Mouse (Mus musculus): ENCODE data around the gene Zeb2.
A peak's percentile ranks its signal among the peaks of the same experiment; 100 is the strongest.

Gene Zeb2

DNA sequence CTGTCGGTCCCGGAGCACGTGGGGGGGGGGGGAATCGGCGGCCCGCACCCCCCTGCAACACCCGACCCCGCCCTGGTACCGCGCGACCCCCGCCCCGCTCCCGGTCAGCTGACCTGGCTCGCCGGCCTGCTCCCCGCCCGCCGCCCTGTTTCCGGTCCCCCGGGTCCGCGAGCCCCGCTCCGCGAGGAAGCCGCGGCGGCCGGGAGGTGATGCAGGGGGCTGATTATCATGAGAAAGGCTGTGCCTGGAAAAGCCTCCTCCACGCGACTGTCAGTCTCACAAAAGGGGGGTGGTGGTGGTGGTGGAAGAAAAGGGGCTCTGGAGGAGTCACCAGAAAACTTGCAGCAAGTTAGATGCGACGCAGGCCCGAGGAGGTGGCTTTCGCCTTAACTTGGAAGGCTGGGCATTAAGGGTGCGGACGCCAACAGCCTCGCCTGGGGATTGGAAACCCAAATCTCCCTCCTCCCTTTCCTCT, at the start of gene Zeb2:
Gene Zeb2, minus strand, starts transcription at position 309 of the 475 bp plus-strand sequence.
- DNase-seq: peak; percentile 27 to 33

DNA sequence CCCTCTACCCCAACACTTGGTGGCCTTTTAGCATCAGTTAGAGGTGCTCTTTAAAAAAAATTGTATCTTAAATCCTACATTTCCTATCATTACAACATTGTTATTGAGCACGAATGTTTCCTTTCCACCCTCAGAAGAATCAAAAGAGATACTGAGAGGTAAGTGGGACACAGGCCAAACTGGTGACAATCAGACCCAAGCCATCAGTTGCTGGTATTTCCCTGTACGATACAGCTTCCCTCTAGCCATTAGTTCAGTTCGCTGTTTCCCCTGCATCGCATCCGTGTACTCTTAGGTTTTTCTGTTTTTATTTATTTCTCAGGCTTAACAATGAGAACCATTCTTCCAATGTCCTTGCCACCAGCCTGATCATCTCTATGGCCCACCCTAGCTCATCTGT, 41.6 kb upstream of the Zeb2 start:
- no peak for DNase-seq

- DNase-seq: no peak
Measured at GRCm38 (mm10) chr2:45158351-45158782, 41.2 kb upstream of the Zeb2 start.

DNA sequence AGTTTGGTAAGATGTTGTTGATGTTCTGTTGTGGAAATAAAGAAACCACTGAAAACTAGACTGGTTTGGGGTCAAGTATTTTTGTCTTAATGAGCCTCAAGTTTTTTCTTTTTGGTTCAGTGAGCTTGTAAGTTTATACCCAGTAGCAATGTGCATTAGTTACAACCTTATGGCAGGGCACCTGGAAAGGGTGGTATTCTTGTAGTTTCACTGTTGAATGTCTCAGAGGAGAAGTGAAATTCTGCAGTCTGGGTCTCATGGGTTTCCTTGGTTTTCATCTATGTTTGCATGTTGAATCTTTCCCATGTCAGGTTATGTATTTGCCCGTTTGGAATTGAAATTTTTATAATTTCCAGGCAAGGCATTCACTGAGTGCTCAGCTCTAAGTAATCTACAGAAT, 36.1 kb upstream of the Zeb2 start:
- DNase-seq: no peak

DNA sequence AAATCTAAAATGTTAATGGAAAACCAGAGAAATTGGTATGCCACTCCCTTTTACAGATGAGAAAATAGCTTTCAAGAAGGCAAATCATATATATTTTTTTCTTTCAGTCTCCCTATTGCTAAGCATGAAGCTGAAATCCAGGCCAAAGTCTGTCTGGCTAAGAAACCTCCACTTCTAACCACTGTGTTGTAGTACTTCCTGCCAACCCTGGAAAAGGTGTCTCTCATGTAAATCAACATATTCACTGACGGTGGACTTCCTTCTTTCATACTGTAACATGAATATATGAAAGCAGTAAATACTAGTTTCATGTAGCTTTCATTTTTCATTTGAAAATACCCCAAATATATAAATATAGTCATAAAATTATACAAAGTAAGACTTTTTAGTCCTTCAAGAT, 26.0 kb upstream of the Zeb2 start:
- no peak for DNase-seq

- DNase-seq: no peak
Measured at GRCm38 (mm10) chr2:45138906-45139305, 21.7 kb upstream of the Zeb2 start.

DNA sequence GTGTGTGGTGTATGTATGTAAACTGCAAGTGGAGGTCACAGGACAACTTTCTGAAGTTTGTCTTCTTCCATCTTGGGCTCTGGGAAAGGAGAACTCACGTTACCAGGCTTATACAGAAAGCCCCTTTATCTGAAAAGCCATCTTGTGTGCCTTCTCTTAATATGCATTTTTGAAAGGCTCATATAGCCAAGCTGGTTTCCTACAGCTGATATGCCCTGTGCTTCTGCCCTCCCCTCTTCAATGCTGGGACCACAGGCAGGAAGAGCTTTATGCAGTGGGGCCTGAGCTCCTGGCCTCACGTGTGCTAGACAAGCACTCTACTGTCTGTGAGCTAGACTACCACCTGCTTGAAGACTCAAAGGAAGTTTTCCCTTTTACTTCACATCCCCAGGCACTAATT, 19.6 kb upstream of the Zeb2 start:
- DNase-seq: no peak

GRCm38 (mm10) chr2:45133225-45133624, 16.0 kb upstream of the Zeb2 start:
- DNase-seq: no peak

- no peak for DNase-seq
Measured at GRCm38 (mm10) chr2:45130461-45131156, 13.4 kb upstream of the Zeb2 start.

DNA sequence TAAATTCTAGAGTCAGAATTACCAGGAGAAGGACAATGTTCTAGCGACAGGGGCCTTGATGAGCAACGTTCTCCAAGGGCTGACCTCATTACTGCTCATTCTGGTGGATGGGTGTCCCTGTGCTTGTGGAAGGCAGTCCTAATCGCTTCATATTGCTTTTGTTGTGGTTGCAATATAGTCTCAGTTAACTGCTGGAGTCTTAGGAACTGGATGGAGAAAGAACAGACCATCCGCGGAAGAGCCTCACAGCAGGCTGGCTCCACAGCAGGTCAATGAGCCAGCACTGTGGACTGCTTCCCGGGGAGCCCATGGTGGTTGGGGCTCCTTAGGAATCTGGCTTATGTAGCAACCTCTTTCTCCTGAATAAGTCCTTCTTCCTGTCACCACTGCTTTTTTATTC, 12.4 kb upstream of the Zeb2 start:
- DNase-seq: no peak

DNA sequence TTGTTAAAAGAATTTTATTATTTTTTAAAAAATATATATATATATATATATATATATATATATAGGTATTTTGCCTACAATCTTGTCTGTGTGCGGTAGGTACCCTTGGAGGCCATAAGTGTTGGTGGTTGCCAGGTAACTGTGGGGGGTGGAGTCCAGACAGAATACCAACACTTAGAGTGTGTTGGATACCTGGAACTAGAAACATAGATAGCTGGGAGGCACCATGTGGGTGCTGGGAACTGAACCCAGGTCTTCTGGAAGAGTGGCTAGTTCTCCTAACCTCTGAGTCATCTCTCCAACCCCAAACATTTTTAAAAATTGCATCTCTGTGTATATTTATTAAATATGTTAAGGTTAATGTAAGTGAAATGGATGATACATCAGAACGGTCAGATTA, 11.5 kb upstream of the Zeb2 start:
- DNase-seq: no peak

GRCm38 (mm10) chr2:45126401-45126800, 9.2 kb upstream of the Zeb2 start:
- no peak for DNase-seq

GRCm38 (mm10) chr2:45125181-45125580, 8.0 kb upstream of the Zeb2 start:
- no peak for DNase-seq

- DNase-seq: no peak
Measured at GRCm38 (mm10) chr2:45123490-45123889, 6.3 kb upstream of the Zeb2 start.

- DNase-seq: no peak
Measured at GRCm38 (mm10) chr2:45118121-45118520, 926 bp upstream of the Zeb2 start.

- DNase-seq: no peak
Measured at GRCm38 (mm10) chr2:45117592-45117991, 397 bp upstream of the Zeb2 start.

- no peak for DNase-seq
Measured at GRCm38 (mm10) chr2:45116531-45117024, 617 bp downstream of the Zeb2 start.

DNA sequence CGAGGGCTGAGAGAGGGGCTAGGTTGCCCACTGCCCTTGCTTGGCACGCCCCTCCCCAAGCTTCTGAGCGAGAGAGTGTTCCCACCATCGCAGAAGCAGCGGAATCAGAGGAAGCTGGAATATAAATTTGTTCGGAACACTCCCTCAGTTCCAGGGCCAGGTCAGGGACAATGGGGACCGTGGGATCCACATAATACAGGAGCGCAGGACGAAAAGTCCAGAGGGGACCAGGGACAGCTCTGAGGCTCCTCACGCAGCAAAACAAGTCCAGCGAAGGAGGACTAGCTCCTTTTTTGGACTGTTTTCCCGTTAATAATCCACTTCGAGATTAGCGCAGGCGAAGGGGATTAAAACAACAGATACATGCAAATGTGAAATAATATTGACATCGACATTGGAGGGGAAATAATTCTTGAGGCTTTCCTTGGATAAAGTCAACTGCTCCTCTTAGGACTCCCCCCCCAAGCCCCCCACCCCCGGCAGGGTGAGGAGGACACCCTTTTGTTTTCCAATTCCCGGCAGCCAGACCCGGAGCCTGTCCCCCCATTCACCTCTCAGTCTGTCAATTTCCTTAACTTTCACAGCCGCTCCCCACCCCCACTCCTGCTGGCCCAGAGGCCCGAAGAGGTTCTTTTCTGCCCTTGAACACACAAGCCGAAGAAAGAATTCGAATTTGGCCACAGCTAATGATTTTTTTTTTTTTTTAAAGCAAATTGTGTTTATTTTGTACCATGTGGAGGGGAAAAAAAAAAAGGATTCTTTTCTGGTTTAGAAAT, 1.3 kb downstream of the Zeb2 start:
- no peak for DNase-seq

DNA sequence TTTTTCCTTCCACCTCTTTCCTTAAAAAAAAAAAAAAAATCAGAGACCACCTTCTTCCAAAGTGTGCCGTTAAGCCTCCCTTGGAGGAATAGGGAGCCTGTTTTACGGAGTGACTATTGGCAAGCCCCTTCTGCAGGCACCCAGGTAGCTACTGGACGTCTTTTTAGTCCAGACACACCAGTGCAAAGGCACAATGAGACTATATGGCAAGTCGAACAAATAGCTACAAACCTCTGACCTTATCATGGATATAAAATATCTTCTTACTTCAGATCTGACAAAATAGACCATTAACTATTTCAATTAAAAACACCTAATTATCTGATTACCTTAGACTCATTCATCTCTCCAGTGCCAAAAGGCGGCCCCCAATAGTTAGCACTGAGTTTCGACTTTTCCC, 2.0 kb downstream of the Zeb2 start:
- DNase-seq: no peak

DNA sequence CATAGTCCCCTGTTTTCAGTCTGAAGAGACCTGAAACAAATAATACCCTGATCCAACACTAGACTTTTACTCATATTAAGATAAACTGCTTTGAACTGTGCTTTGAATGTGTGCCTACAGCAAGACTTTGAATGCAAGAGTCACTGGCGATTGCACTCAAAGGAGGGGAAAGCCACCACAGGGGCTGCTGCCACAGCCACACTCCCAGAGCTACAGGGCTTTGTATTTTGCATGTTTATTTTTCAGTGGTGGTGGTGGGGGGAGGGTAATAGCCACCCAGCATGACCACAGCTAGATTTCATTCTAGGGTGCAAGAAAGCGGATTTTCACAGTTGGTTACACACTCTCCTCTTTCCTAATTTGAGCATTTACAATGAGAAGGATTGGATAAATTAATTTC, 2.6 kb downstream of the Zeb2 start:
- no peak for DNase-seq

GRCm38 (mm10) chr2:45113912-45114311, 3.3 kb downstream of the Zeb2 start:
- DNase-seq: no peak

DNA sequence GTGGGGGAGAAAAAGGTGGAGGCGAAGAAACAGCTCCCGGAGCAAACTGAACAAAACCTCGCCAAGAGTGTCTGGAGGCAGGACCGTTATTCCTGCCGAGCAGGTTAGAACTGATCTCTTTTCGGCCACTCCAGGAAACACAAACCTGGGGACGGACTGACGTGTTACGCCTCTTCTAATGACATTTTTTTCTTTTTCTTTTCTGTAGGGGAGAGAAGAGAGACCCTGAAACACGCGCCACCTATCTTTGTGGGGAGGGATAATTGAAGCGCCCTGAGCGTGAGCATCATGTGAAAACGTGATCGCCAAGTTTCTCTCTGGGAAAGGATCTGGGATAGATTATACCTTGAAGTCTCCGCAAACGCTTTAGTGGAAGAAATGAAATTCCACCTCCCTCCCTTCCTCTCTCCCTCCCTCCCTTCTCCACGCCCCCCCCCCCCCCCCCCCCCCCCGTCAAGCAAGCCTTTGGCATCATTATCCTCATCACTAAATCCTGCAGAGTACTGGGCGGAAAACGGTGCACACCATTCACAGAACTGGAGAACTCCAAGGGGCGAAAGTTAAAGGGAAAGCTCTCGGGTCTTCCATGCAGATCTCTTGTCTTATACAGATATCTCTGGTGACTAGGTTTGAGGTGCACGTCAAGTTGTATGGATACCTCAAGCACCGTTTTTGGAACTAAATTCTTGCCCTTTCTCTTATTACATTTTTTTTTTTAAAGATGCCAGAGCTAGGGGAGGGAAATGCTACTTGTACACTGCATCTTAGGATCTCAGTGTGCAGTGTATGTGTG, 4.1 kb downstream of the Zeb2 start:
- peak in 1 of 2 experiments; percentile 17 for DNase-seq

DNA sequence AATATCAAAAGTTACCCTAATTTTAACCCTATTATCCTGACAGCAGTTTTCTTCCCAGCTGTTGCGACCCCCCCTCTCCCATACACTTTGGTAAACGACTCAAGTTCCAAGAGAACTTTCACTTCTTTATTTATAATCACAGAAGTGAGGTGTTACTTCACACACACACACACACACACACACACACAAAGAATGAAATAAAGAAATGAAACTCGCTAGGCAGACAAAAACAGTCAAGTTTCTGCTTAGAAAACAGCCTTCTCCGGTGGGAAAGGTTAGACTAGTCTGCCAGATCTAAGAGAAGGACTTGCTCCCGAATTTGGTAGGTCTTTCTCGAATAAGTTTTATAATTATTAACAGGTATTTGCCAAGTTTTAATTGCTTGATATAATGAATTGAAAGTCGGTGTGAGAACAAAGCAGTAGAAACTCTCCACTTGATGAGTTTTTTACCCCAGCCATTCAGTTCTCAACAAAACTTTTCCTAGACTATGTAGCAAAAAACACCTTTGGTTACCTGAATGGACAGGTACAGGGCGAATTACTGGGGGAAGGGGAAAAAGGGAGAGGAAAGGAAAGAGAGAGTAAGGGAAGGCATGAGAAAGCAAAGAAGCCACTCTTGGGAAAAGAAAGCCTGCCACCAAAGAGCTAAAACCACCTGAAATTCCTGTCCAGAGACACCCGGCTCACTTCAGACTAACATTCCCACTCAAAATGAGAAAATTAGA, 5.0 kb downstream of the Zeb2 start:
- no peak for DNase-seq
